Mouse (Mus musculus) induced T-regulatory cell, adult 2 months (primary cell): ENCODE results near the gene Helq.

Source experiments
- DNase-seq: peaks from one replicate; pipeline ENCODE4 v3.0.0-alpha.2; 2012; ENCODE audit warnings: low read depth

The Helq gene

GRCm38 (mm10) chr5:100779002-100779401 is 19.4 kb downstream of the Helq start:
- no peak for DNase-seq

- no peak for DNase-seq
These were observed 21.5 kb downstream of the Helq start for GRCm38 (mm10) chr5:100776900-100777299.

- DNase-seq = no peak
These were observed 22.5 kb downstream of the Helq start for GRCm38 (mm10) chr5:100775778-100776404.

GRCm38 (mm10) chr5:100771575-100771974 is 26.8 kb downstream of the Helq start:
- DNase-seq = no peak

- DNase-seq = no peak
These were observed 32.4 kb downstream of the Helq start for GRCm38 (mm10) chr5:100766026-100766425.

- no peak for DNase-seq
These were observed 36.7 kb downstream of the Helq start for GRCm38 (mm10) chr5:100761736-100762135.

GRCm38 (mm10) chr5:100760049-100760663 is 38.2 kb downstream of the Helq start:
- DNase-seq = no peak

- DNase-seq = no peak
These were observed 40.3 kb downstream of the Helq start for GRCm38 (mm10) chr5:100758121-100758520.

- no peak for DNase-seq
These were observed 45.0 kb downstream of the Helq start for GRCm38 (mm10) chr5:100753407-100753806.

- no peak for DNase-seq
These were observed 46.7 kb downstream of the Helq start for GRCm38 (mm10) chr5:100751655-100752054.

- DNase-seq = no peak
These were observed 47.7 kb downstream of the Helq start for GRCm38 (mm10) chr5:100750617-100751255.

GRCm38 (mm10) chr5:100738802-100739201 is 59.6 kb downstream of the Helq start:
- no peak for DNase-seq

- no peak for DNase-seq
These were observed 61.5 kb downstream of the Helq start for GRCm38 (mm10) chr5:100736919-100737318.

GRCm38 (mm10) chr5:100734535-100734934 is 63.9 kb downstream of the Helq start:
- DNase-seq = no peak

- DNase-seq = peak; percentile 76
These were observed 69.6 kb downstream of the Helq start for GRCm38 (mm10) chr5:100728757-100729156.

- DNase-seq = no peak
These were observed 72.4 kb downstream of the Helq start for GRCm38 (mm10) chr5:100726001-100726400.

GRCm38 (mm10) chr5:100719235-100720088 is 78.9 kb downstream of the Helq start, which contains the start of gene Hpse:
Gene Hpse, minus strand, starts transcription at chr5:100719716.
- DNase-seq = peak; percentile 69

GRCm38 (mm10) chr5:100716762-100717161 is 81.6 kb downstream of the Helq start:
- DNase-seq = peak; percentile 15
